Mouse (Mus musculus) heart, adult 11 months (tissue): ENCODE data around the gene Rhbdl1.

Source experiments
- DNase-seq: peaks from one replicate; pipeline ENCODE4 v3.0.0; 2022

Gene Rhbdl1

GRCm38 (mm10) chr17:25837076-25837410, at the start of gene Rhbdl1:
Gene Rhbdl1, minus strand, starts transcription at chr17:25837295.
- DNase-seq = peak; percentile 98

DNA sequence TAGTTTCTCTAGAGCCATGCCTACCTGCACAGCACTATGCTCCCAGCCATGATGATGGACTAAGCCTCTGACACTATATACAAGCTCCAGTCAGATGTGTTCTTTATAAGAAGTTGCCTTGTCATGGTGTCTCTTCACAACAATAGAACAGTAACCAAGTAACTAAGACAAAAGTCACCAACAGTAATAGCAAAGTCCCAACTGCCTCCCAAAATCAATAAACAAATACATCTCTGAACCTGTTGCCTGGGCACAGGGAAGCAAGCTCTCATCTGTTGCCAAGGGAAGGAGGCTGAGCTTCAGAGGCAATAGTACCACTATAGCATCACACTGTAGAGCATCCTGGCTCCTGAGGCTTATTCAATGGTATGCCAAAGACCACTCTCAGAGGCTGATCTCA, 49.7 kb upstream of the Rhbdl1 start:
- no peak for DNase-seq

DNA sequence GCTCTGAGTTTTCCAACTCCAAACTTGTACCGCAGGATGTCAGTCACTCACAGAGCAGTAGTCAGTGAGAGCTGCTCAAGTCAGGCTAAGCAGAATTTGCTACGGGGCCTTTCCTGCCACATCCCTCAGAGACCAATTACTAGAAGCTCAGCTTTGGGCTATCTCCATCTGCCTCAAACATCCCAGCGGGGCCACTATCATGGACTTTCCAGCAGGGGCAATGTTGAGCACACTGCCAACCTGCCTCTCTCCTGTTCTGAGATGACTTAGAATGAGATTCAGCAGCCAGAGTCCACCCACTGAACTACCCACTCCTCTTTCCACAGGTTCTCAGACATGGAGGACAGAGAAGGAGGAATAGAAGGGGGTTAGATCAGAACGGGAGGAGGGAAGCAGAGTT, 48.5 kb upstream of the Rhbdl1 start:
- no peak for DNase-seq

DNA sequence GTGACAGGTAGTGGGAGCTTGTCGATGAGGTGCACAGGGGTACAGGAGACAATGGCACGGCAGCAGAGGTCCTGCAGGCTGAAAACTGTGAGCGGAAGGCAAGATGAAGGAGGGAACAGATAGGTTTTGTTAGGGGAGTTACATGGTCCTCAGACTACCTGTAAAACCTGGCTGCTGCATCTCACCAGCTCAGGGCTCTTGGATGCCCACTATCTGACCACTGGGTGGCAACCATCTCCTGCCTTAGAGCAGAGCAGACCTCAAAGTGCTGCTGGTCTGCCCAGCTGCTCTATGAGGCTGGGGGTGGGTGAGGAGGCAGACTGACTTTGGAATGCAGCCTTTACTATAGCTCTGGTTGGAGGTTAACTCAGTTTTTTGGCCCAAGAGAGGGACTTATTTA, 46.7 kb upstream of the Rhbdl1 start:
- no peak for DNase-seq

DNA sequence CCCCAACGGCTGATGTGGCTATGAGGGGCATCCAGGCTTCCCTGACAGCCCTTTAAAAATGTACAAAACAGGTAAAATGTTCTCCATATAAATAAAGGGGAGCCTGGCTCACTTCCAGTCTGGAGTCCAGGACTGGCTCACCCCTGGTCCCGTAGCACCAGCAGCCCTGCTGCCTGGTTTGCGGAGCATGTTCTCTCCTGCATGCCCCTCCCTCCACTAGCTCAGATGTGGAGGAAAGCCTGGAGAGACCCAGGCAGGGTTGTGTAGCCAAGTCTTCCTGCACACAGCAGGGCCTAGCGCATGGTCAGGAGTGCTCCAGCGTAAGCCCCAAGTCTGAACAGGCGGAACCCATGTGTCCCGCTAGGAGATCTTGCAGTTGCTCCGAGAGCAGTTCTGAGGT, 46.2 kb upstream of the Rhbdl1 start:
- DNase-seq = peak; percentile 91

DNA sequence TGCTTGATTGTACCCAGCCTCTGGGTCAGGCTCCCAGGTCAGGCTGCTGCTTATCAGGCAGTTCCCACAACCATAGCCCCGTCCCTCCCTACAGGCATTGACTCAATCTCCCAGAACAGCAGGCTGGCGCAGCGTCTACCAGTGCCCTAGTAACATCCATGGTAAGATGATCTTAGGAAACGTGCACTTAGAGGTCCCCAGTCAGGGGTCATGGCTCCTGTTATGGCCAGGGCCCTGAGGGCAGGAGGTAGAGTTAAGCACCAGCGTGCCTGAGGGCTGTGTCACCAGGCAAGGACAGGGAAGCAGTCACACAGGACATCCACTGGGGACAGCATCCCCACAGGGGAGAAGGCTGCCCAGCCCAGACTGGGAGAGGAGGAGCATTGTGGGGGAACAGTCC, 45.2 kb upstream of the Rhbdl1 start:
- DNase-seq = peak; percentile 92

DNA sequence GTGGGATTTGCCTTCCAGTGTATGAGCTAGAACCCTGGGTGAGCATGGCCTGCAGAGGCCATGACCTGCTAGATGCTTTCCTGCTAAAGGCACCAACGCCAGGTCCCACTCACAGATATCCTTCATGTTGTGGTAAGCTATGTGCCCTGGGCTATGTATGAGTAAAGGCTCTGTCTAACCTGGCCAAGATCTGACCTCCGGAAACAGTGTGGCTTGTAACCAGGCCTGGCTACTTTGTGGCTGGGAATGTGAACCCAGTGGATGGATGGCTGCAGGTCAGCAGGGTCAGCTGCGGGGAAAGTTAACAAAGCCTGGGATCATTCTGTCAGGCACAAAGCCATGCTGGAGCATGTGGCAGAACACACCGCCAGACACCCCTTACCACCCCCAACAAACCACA, 44.6 kb upstream of the Rhbdl1 start:
- DNase-seq = peak; percentile 87

DNA sequence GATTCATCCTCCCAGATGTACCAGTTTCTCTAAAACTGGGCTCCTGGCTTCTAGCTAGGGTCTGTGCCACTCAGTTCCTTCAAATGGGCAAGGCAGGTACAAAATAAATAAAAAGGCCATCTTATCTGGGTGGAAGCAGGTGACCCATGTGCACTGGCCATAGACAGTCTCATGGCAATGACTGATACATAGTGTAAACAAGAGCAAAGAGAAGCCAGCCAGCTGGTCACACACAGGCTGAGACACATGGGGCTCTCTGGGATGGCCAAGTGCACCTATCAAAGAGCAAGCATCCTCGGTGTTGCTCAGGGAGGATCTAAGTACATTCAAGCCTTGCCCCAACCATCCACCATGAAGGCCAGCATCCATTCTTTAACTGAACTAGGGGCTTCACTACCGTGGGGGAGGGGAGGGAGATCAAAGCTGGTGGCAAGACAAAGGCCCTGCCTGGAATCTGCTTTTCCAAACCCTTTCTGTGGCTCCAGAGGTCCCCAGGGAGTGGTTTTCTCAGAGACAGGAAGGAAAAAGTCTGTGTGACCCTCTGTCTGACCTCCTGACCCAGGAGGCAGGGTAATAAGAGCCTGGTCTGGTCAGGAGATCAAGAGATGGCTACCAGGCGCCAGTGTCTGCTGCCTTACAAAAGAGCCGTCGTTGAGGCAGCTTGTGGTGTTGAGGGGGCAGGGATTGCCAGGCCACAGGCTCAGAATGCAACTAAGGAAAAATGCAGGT, 44.0 kb upstream of the Rhbdl1 start:
- DNase-seq = peak; percentile 89

DNA sequence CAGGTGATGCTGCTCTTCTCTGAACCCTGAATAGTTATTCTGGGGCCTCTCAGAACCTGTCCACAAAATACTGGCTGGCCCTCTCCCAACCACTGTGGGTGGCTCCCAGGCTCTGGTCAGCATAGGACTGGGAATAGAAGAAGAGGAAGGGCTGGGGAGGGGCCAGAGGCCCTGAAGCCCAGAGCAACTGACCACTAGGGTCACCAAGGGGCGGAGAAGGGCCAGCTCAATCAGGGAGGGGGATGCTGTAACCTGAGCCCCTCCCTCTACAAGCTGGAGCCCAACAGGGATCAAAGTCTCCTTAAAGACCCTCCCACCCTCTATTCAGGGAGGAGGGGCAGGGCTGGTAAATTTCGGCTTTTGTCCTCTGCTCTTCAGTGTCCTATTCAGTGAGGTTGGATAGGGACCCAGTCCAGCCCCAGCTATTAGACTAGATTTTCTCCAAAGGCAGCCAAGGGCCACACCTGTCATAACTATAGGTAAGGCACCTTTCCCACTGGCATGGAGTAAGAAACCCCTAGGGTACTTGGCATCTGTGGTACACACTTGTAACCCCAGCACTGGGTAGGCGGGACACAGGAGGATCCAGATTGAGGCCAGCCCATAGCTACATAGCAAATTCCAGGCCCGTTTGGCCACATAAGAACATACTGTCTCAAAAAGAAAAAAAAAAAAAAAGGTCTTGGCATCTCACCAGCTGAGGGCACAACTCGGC, 43.3 kb upstream of the Rhbdl1 start, which contains the start of gene Wfikkn1:
Gene Wfikkn1, minus strand, starts transcription at position 663 of the 715 bp plus-strand sequence.
- peak; percentile 91 for DNase-seq

GRCm38 (mm10) chr17:25879750-25880149, 42.7 kb upstream of the Rhbdl1 start:
- peak; percentile 93 for DNase-seq

DNA sequence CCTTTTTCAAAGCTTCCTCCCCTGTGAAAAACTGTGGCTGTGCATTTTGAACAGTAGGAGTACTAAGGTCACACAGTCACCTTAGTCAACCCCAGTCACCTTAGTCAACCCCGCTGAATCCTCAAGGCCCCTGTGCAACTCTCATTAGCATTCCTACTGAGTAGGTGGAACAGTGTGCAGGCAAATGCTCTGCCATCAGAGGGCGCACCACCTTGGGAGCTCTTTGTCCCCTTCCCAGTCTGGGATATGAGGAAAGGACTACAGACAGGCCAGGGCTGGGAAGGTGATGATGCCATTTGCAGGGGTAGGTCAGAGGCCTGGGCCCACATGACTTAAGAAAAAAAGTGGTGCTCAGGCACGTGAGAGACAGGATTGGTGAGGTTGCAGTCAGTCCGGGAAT, 42.2 kb upstream of the Rhbdl1 start:
- DNase-seq = peak; percentile 94

GRCm38 (mm10) chr17:25878611-25879180, 41.6 kb upstream of the Rhbdl1 start:
- peak; percentile 93 for DNase-seq

DNA sequence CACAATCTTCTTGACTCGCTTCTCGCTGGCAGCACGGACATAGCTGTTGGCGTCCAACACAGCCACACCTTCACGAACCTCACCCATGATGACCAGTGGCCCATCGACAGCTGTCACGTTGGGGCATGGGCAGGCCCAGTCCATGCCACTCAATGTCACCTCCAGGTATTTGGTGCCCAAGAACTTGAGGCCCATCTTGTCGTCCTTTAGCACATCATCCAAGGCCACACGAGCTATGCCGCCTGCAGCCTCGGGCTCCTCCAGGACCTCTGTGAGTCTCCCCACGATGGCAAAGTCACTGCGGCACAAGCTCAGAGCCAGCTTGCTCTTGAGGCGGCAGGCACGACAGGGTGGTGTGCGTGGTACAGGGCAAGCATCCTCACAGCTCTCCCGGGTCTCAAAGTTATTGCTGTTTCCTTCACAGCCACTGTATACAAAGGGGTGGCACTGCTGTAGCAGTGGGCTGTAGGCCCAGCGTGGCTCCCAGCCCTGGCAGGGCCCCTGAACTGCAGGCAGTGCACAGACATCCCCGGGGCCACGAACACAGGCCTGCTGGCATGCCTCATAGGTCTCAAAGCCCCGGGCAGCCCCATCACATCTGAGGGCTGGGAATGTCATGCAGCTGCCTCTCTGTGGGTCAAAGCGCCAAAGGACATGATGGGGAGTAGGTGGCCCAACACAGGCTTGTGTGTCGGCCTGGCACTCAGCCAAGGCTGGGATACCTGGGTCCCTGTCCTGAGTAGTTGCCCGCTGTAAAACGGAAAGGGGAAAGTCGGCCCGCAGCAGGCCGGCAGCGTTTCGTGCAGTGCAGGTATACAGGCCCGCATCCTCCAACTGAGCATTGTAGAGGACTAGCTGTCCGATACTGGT, 40.9 kb upstream of the Rhbdl1 start:
- peak; percentile 93 for DNase-seq

- peak; percentile 91 for DNase-seq
These were observed 39.9 kb upstream of the Rhbdl1 start for GRCm38 (mm10) chr17:25877025-25877424.

GRCm38 (mm10) chr17:25876347-25876915, 39.3 kb upstream of the Rhbdl1 start:
- peak; percentile 94 for DNase-seq

DNA sequence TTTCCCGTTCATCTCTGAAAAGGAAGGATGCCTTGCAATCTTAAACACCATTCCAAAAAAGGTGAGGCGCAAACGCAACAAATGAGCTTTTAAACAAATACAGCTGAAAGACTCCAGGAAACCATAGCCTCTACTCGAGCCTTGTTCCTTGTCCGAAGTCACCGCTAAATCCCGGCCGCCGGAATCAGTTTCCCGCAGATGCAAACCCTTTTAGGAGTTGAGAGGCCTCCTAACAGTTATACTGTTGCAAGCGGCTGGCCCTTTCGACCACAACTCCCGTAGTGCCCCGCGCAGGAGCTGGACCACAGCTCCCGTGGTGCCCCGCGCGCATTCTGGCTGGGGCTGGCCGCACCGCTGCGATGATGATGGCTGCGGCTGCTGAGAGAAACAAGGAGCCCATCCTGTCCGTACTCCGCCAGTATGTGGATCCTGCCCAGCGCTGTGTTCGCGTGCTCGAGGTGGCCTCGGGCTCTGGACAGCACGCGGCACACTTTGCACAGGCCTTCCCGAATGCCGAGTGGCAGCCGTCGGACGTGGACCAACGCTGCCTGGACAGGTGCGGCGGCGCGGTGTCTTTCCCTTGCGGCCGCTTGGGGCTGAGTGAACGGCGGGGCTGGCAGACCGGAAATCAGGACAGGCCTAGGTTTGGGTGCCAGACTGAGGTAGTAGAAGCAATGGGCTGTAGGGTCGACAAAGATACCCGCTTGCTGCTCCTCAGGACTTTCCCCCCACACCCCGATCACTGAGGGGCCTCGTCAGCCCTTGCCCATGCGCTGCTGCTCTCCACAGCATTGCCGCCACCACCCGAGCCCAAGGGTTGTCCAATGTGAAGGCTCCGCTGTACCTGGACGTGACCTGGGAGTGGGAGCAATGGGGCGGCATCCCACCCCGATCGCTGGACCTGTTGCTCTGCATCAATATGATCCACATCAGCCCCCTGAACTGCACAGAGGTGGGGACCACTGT, 38.4 kb upstream of the Rhbdl1 start:
- DNase-seq = peak; percentile 99

- peak; percentile 98 for DNase-seq
These were observed 37.7 kb upstream of the Rhbdl1 start, which contains the start of gene Mettl26 for GRCm38 (mm10) chr17:25874721-25875170. Gene Mettl26, plus strand, starts transcription at chr17:25875074.

- no peak for DNase-seq
These were observed 37.1 kb upstream of the Rhbdl1 start for GRCm38 (mm10) chr17:25874148-25874720.

GRCm38 (mm10) chr17:25873405-25874147, 36.5 kb upstream of the Rhbdl1 start:
- DNase-seq = peak; percentile 92

DNA sequence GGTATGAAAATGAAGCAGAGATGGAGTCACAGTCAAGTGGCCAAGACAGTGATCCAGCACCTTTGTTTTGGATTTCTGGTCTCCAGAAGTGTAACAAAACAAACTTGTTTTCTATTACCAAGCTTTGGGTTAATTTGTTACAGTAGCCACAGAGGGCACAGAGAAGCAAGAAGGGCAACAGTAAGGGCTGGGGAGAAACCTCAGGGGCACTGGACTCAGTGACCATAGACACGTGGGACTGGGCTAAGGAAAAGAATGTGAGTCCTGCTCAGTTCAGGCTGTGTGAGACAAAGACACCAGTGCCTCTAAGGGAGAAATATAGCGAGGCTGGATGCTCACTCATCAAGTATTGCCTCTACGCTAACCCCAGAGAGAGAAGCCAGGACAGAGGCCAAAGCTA, 35.6 kb upstream of the Rhbdl1 start:
- DNase-seq = no peak
